Mouse (Mus musculus): ENCODE measurements at regions not wholly inside any gene's neighbourhood (a gene's known extent, or its start where the extent isn't known, plus 50 kb on each side); places are given as distances from the start of the nearest gene placed in this dataset.

DNA sequence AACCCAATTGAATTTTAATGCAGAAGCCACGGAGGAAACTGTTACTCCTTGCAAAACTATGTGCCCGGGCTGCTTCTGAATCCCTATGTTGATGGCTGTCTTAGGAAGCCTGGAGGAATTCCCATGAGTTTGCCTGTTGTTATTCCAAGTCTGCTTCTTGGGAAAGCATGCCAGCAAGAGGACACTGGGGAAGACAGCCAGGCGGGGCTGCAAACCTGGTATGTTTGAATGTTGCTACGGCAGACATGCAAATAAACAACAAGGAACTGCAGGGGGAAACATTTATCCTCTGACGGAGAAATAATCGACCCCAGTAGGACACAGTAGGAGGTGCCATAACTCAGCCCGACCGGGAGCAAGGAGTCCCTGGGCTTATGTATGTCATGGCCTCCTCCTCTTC lies 168.0 kb downstream of the Gm11077 start:
- TF ChIP-seq CTCF (IDR thresholded peaks at IDR 0.05; ENCODE audit: low read depth, low read length) (no peak), POLR2A (IDR thresholded peaks at IDR 0.05; ENCODE audit: borderline replicate concordance, low read depth, low read length) (no peak)
- H3K27ac ChIP-seq (ENCODE audit: insufficient read depth, low read depth, low read length), result no peak overlapping the region
- H3K4me1 ChIP-seq (ENCODE audit: control insufficient read depth, insufficient read depth, low read length), result no peaks in the 10 kb centered on the region
- H3K4me3 ChIP-seq (ENCODE audit: insufficient read depth, low read length), result no peak overlapping the region

DNA sequence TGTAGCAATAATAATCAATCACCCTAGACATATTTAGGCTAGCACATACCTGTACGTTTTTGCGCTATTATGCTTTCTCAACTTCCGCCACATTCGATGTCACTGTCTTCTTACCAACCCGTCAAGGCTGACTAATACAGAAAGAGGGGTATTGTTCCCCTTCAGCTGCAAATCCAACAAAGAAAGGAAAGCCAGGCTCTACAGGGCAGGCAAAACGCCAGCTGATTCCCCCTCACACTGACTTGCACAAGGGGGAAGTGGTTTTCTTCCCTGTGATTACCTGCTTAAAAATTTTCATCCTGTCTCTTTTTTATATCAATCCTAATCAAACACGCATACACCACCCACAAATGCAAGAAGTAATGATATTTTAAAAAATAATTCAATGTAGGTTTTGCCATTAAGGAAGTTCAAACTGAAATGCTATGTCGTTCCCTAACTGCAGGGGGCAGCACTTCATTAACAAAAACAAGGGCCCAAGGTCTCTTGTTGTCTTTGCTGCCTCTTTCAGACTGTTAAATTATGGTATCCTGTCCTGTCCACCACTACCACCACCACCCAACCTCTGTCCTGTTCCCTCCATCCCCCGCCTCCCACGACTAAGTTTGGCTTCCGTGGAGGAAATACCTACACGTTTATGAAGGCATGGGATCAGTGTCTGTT lies 195.4 kb downstream of the Gm11077 start:
- Histone ChIP-seq H3K4me1 (ENCODE audit: control insufficient read depth, insufficient read depth, low read length) (no peaks in the 10 kb centered on the region), H3K4me3 (ENCODE audit: insufficient read depth, low read length) (no peak overlapping the region), H3K27ac (ENCODE audit: insufficient read depth, low read depth, low read length) (no peak overlapping the region)
- TF ChIP-seq CTCF (IDR thresholded peaks at IDR 0.05; ENCODE audit: low read depth, low read length) (no peak), POLR2A (IDR thresholded peaks at IDR 0.05; ENCODE audit: borderline replicate concordance, low read depth, low read length) (no peak)

DNA sequence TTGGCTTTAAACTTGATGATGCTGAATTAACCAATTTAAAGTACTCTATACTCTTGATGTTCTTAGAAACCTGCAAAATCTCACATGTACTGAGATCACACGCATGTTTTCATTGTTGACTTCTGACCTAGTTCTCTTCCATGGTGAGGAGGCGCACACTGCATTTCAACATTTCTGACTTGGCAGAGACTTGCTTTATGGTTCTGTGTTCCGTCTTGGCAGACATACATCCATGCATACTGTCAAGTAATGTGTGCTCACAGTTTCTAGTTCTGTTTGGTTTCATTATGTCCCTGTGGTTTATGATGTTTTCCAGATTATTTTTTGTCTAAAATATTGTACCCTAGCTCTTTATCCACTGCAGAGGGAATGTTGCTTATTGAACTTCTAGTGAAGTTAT lies 198.5 kb downstream of the Gm11077 start:
- TF ChIP-seq CTCF (IDR thresholded peaks at IDR 0.05; ENCODE audit: low read depth, low read length) (no peak), POLR2A (IDR thresholded peaks at IDR 0.05; ENCODE audit: borderline replicate concordance, low read depth, low read length) (no peak)
- Histone ChIP-seq H3K4me1 (ENCODE audit: control insufficient read depth, insufficient read depth, low read length) (no peaks in the 10 kb centered on the region), H3K27ac (ENCODE audit: insufficient read depth, low read depth, low read length) (no peak overlapping the region), H3K4me3 (ENCODE audit: insufficient read depth, low read length) (no peak overlapping the region)

DNA sequence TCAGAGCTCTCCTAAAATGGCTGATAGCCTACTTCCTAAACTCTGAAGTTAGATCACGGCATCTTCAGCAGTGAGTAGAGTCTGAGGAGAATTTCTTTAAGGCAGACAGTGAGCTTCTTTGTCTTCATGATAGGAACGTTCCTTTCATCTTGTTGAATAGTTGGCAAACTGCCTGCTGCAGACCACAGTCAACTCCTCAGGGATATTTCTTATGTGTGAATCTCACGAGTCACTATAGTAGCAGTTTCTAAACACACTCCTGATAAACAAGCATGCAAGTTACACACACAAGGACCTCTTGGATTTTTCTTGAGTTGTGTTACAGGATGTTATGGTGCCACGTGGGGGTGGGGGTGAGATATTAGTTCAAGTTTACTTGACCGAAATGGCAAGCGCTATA lies 205.2 kb downstream of the Gm11077 start:
- H3K4me1 ChIP-seq (ENCODE audit: control insufficient read depth, insufficient read depth, low read length), result no peaks in the 10 kb centered on the region
- TF ChIP-seq POLR2A (IDR thresholded peaks at IDR 0.05; ENCODE audit: borderline replicate concordance, low read depth, low read length) (no peak), CTCF (IDR thresholded peaks at IDR 0.05; ENCODE audit: low read depth, low read length) (no peak)

DNA sequence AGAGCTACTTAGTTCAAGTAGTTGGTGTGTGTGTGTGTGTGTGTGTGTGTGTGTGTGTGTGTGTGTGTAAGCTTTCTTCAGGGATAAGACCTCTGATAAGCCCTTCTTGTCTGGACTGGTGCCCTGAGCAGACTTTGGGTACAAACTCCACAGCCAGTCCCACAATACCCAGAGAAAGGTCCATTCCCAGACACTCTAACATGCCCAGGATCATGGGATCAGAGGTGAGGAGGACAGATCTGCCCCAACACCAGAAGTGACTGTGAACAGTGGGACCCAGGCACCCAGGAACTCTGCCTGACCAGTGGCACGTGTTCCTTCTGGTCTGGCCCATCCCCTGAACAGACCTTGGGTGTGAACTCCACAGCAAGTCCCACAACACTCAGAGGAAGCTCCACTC lies 208.9 kb downstream of the Gm11077 start:
- Histone ChIP-seq H3K4me3 (ENCODE audit: insufficient read depth, low read length) (no peak overlapping the region), H3K4me1 (ENCODE audit: control insufficient read depth, insufficient read depth, low read length) (no peaks in the 10 kb centered on the region), H3K27ac (ENCODE audit: insufficient read depth, low read depth, low read length) (no peak overlapping the region)
- TF ChIP-seq CTCF (IDR thresholded peaks at IDR 0.05; ENCODE audit: low read depth, low read length) (no peak), POLR2A (IDR thresholded peaks at IDR 0.05; ENCODE audit: borderline replicate concordance, low read depth, low read length) (no peak)

More for the DNA sequence above, 205.2 kb downstream of the Gm11077 start:
- H3K27ac ChIP-seq (ENCODE audit: insufficient read depth, low read depth, low read length), result no peak overlapping the region
- H3K4me3 ChIP-seq (ENCODE audit: insufficient read depth, low read length), result no peak overlapping the region

DNA sequence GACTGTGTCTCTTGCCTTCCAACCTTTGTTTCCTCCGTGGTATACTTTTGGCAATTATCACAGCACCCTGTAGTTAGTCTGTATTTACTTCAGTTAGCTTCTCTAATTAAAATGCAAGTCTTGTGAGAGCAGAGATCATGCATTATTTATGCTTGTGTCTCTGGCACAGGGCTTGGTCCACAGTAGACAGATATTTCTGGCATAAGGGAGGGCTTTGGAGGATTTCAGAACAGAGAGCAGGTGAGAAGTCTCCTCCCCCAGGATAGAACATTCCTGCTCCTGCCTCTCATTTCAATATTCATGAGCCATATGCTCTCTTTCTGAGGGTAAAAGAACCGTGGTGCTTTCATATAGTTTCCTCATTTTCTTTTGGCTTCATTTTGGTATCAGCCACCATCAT lies 217.6 kb downstream of the Gm11077 start:
- TF ChIP-seq CTCF (IDR thresholded peaks at IDR 0.05; ENCODE audit: low read depth, low read length), result no peak
- no peak for TF ChIP-seq POLR2A (IDR thresholded peaks at IDR 0.05; ENCODE audit: borderline replicate concordance, low read depth, low read length)
- Histone ChIP-seq H3K4me3 (ENCODE audit: insufficient read depth, low read length) (no peak overlapping the region), H3K27ac (ENCODE audit: insufficient read depth, low read depth, low read length) (no peak overlapping the region), H3K4me1 (ENCODE audit: control insufficient read depth, insufficient read depth, low read length) (no peaks in the 10 kb centered on the region)

DNA sequence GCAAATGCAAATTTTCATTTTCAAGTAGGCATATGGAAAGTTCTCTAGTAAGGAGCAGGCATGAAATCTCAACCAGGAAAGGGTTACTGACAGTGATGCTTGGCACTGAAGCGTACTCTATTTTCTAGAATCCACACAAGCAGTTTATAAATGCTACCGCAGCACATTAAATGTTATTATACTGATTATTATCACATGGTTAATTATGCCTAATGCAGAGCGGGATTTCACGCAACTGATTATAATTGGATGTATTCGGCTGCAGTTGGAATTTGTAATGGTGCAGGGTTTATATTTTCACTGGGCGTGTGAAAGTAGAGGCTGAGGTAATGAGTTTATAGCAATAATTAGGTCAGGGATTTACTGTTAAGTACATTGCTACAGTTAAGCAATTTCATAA lies 221.4 kb downstream of the Gm11077 start:
- H3K4me3 ChIP-seq (ENCODE audit: insufficient read depth, low read length), result no peak overlapping the region
- TF ChIP-seq CTCF (IDR thresholded peaks at IDR 0.05; ENCODE audit: low read depth, low read length) (no peak), POLR2A (IDR thresholded peaks at IDR 0.05; ENCODE audit: borderline replicate concordance, low read depth, low read length) (no peak)
- H3K4me1 ChIP-seq (ENCODE audit: control insufficient read depth, insufficient read depth, low read length), result no peaks in the 10 kb centered on the region
- H3K27ac ChIP-seq (ENCODE audit: insufficient read depth, low read depth, low read length), result no peak overlapping the region

DNA sequence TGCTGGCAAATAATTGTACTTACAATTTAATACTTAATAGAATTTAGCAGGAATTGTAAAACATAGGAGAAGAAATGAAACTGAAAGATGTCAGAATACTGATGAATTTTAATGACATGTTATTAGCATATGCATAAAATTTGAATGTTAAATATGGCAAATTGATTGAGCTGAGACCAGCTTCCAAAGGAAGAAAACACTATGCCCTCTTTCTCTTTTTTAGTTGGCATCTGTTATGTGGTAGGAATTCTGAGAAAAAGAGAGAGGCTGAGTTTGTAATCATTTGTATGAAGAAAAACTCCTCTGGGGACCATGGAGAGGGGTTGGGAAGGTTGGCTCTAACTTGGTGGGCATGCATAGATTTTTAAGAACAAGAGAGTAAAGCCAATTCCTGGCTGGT lies 224.2 kb downstream of the Gm11077 start:
- TF ChIP-seq CTCF (IDR thresholded peaks at IDR 0.05; ENCODE audit: low read depth, low read length), result no peak
- Histone ChIP-seq H3K4me3 (ENCODE audit: insufficient read depth, low read length) (no peak overlapping the region), H3K27ac (ENCODE audit: insufficient read depth, low read depth, low read length) (no peak overlapping the region), H3K4me1 (ENCODE audit: control insufficient read depth, insufficient read depth, low read length) (no peaks in the 10 kb centered on the region)

DNA sequence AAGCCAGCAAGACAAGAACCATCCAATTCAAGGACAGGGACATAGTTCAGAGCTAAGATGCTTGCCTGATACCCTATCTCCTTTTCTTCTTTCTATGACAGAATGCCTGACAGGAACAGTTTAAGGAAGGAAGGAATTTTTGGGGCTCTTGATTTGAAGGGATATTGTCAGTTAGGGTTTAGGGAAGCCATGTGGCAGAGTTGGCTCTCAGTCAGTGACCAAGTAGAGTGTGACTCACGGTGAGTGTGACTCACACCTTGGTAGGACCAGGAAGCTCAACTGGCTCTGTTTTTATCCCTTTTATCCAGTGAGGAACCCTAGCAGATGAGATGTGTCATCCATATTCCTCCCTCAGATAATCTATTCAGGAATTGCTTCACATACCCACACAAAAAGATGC lies 224.6 kb downstream of the Gm11077 start:
- TF ChIP-seq POLR2A (IDR thresholded peaks at IDR 0.05; ENCODE audit: borderline replicate concordance, low read depth, low read length) (no peak), CTCF (IDR thresholded peaks at IDR 0.05; ENCODE audit: low read depth, low read length) (no peak)
- Histone ChIP-seq H3K27ac (ENCODE audit: insufficient read depth, low read depth, low read length) (no peak overlapping the region), H3K4me3 (ENCODE audit: insufficient read depth, low read length) (no peak overlapping the region), H3K4me1 (ENCODE audit: control insufficient read depth, insufficient read depth, low read length) (no peaks in the 10 kb centered on the region)

DNA sequence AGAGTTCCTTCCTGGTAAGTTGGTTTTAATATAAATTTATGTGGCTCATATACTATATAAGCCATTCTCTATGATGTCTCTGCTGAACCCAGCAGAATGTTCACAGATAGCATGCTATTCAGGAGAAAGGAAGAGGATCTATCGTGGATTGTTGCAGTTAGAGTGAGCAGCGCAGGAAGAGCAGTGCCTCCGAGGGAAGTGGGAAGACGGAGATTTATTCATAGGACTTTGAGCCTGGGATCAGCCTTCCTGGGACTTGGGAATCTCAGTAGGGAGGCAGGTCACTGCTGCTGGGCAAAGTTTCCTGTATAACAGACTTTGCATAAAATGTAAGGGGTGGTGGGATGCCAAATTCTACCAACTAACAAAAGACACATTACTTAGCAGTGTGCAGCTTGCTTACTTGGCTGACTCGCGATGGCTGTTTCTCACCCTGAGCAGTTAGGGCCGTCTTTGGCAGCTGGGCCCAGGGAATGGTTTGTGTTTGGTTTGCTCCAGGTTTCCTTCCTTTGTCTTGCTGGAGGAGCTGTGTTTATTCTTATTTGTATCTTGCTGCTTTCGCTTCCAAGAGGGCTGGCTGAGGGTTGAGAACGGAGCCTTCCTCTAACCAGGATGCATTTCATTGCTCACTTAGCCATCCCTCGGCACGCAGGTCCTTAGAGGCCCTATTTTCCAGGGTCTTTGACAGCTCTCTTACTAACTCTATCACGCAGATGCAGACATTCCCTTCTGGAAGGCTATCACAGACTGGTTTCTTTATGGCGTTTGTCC lies 226.9 kb downstream of the Gm11077 start:
- Histone ChIP-seq H3K4me3 (ENCODE audit: insufficient read depth, low read length) (no peak overlapping the region), H3K4me1 (ENCODE audit: control insufficient read depth, insufficient read depth, low read length) (no peaks in the 10 kb centered on the region), H3K27ac (ENCODE audit: insufficient read depth, low read depth, low read length) (no peak overlapping the region)
- TF ChIP-seq POLR2A (IDR thresholded peaks at IDR 0.05; ENCODE audit: borderline replicate concordance, low read depth, low read length), result no peak
- no peak for TF ChIP-seq CTCF (IDR thresholded peaks at IDR 0.05; ENCODE audit: low read depth, low read length)
